Mouse (Mus musculus): ENCODE results near the gene March10. TPM values are rescaled to one million over a fixed set of nuclear protein-coding genes. Genes with fewer than 3 reads are reported as not detected.
A peak's percentile ranks its signal among the peaks of the same experiment; 100 is the strongest.

March10 gene
- polyA plus RNA-seq, 1 experiment from 2014 or later: not detected

DNA sequence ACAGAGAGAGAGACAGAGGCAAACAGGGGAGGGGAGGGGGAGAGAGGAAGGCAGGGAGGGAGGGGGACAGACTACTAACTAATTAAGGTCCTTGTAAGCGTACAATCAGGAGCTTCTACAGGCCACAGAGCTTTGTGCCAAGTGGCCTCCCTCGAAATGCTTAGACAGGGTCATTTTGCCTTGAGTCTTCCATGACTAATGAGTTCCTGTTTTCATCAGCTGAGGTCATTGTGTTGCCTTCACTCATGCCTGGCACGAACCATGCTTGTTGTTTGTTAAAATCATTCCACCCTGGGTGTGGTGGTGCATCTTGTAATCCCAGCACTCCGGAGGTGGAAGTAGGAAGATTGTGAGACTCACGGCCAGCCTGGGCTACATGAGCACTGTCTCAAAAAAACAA lies 3.4 kb upstream of the March10 start:
- no peak overlapping the region for H3K27ac ChIP-seq
- no peak for ATAC-seq (ENCODE audit: low FRiP score)
- no peak overlapping the region for H3K4me2 ChIP-seq
- no peak overlapping the region for H3K4me3 ChIP-seq (replicated peaks)
- 37% methylated on average over 5 of the region's 5 CpGs for WGBS
- H3K9me3 ChIP-seq: no peaks in the 10 kb centered on the region
- no peak overlapping the region for H3K9ac ChIP-seq
- no peaks in the 10 kb centered on the region for H3K36me3 ChIP-seq (replicated peaks)
- H3K27me3 ChIP-seq: no peaks in the 10 kb centered on the region; the same call in 1 of the 2 replicates
- peaks cover 26% of the 10 kb centered on the region for H3K4me1 ChIP-seq

DNA sequence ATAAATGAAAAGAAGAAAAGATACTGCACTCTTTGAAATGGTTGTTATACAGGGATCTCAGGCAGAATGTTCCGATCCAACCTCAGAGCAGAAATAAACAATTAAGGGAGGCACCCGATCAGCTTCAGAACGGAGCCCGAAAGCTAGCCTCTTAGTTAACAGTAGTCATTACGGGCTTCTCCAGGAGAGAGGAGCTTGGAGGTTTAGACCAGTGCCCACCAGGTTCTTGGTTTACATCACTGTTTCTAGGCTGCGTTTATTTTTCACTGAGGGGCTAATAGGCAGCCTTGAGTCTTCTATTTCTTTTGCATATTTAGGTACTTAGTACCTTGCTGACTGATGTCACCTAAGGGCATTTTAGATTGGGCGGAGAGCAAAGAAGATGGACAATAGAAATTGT lies 506 bp upstream of the March10 start:
- H3K27me3 ChIP-seq: no peaks in the 10 kb centered on the region; the same call in 1 of the 2 replicates
- peak overlapping the region; percentile 65 for H3K27ac ChIP-seq
- H3K9ac ChIP-seq: peak overlapping the region; percentile 61; the same call in 1 of the 2 replicates
- WGBS: 48% methylated on average over 7 of the region's 7 CpGs
- peaks cover 26% of the 10 kb centered on the region for H3K4me1 ChIP-seq
- peak overlapping the region; percentile 90 for H3K4me2 ChIP-seq
- ATAC-seq (ENCODE audit: low FRiP score): 0 out of 2 replicates have a peak, but pooled peaks have one; percentile 36
- H3K4me3 ChIP-seq (replicated peaks): peak overlapping the region; percentile 56
- H3K9me3 ChIP-seq: no peaks in the 10 kb centered on the region
- no peaks in the 10 kb centered on the region for H3K36me3 ChIP-seq (replicated peaks)

DNA sequence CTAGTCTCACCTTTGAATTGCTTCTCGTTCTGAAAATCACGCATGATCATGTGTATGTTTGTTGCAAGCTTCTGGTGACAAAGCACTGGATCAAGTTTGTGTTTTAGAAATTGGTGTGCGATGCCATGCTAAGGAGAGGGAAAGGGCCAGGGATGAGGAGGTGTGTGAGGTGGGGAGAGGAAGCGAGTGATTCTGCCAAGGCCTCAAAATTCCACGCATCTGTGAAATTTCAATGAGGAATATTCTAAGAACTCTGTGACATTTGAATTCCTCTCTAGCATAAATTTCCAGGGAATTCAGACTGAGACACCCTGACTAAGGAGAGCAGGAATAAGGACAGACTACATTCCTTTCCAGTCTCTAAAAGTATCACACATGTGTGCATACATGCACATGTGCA lies 1.4 kb downstream of the March10 start:
- Histone ChIP-seq H3K9ac (no peak overlapping the region), H3K27ac (no peak overlapping the region), H3K27me3 (no peaks in the 10 kb centered on the region; the same call in 1 of the 2 replicates), H3K9me3 (no peaks in the 10 kb centered on the region), H3K36me3 (replicated peaks) (no peaks in the 10 kb centered on the region), H3K4me3 (replicated peaks) (no peak overlapping the region), H3K4me1 (peaks cover 31% of the 10 kb centered on the region), H3K4me2 (no peak overlapping the region)
- 90% methylated on average over 5 of the region's 5 CpGs for WGBS
- ATAC-seq (ENCODE audit: low FRiP score): no peak

DNA sequence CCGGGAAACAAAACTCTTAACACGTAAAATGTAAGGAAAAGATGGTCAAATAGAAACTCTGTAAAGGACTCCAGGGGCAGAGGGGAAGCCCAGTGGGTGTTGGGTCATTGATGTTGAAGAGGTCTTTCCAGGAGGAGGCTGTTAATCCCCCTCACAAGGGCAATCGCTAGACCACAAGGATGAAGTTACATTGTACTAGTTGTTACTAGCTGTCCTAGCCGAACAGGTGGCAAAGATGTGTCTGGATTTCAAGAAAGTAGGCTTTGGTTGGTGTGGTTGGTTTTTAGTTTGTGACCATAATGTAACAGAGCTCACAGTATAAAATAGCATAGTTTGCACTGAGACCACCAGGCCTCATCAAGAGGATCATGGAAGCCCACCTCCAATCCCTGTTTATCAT lies 3.5 kb downstream of the March10 start:
- H3K36me3 ChIP-seq (replicated peaks): no peaks in the 10 kb centered on the region
- 91% methylated on average over 4 of the region's 4 CpGs for WGBS
- no peak overlapping the region for H3K4me2 ChIP-seq
- H3K27ac ChIP-seq: no peak overlapping the region
- peaks cover 25% of the 10 kb centered on the region for H3K4me1 ChIP-seq
- H3K9ac ChIP-seq: no peak overlapping the region
- no peaks in the 10 kb centered on the region; the same call in 1 of the 2 replicates for H3K27me3 ChIP-seq
- no peak overlapping the region for H3K4me3 ChIP-seq (replicated peaks)
- ATAC-seq (ENCODE audit: low FRiP score): no peak
- H3K9me3 ChIP-seq: no peaks in the 10 kb centered on the region

DNA sequence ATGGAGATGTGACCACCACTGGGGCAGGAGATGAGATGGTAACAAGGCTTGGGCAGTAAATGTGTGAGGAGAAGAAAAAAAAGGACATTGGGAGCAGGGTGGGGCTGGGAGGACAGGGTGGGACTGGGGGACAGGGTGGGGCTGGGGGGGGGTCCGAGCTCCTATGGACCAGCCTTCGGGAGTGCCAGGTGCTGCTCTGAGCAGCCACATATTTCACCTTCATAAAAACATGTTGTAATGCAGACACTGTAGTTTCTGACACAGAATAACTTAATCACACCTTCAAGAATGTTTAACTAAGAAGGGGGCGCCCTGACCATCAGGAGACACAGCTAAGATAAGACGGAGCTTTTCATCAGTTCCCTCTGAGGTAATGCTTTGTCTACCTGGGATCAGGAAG lies 4.0 kb downstream of the March10 start:
- no peak overlapping the region for H3K27ac ChIP-seq

DNA sequence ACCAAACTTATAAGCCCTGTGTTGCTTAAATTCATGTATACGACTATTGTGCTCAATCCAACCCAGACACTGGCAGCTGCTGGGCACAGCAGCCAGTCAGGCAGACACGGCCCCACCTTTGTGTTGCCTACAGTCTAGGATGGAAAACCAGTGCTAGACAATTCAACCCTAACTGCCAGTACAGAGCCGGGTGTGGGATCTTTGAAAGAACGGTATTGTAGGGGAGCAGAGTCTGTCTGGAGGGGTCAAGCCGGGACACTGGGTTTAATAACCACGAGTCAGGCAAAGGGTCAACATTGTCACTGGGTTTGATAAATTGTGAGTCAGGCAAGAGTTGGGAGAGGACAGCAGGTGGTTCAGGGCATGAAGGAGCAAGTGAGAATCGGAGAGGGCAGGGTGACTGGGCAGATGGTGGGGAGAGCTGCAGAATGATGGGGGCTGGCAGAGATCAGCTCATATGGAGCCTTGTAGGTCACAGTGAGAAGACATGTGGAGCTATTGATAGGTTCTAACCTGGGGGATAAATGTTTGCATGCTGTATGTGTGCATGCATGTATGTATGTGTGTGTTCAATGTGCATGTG lies 4.9 kb downstream of the March10 start:
- Histone ChIP-seq H3K9ac (no peak overlapping the region), H3K4me2 (no peak overlapping the region), H3K27ac (0 out of 2 replicates have a peak overlapping the region, but pooled peaks have one; percentile 13), H3K9me3 (no peaks in the 10 kb centered on the region), H3K4me3 (replicated peaks) (no peak overlapping the region), H3K36me3 (replicated peaks) (no peaks in the 10 kb centered on the region), H3K27me3 (no peaks in the 10 kb centered on the region; the same call in 1 of the 2 replicates), H3K4me1 (peaks cover 16% of the 10 kb centered on the region)
- WGBS: 64% methylated on average over 7 of the region's 7 CpGs
- no peak for ATAC-seq (ENCODE audit: low FRiP score)

More for the DNA sequence above, 4.0 kb downstream of the March10 start:
- no peak overlapping the region for H3K9ac ChIP-seq
- H3K27me3 ChIP-seq: no peaks in the 10 kb centered on the region; the same call in 1 of the 2 replicates
- peaks cover 23% of the 10 kb centered on the region for H3K4me1 ChIP-seq
- WGBS: 83% methylated on average over 4 of the region's 4 CpGs
- H3K9me3 ChIP-seq: no peaks in the 10 kb centered on the region
- H3K4me2 ChIP-seq: no peak overlapping the region
- ATAC-seq (ENCODE audit: low FRiP score): no peak
- no peak overlapping the region for H3K4me3 ChIP-seq (replicated peaks)
- no peaks in the 10 kb centered on the region for H3K36me3 ChIP-seq (replicated peaks)

DNA sequence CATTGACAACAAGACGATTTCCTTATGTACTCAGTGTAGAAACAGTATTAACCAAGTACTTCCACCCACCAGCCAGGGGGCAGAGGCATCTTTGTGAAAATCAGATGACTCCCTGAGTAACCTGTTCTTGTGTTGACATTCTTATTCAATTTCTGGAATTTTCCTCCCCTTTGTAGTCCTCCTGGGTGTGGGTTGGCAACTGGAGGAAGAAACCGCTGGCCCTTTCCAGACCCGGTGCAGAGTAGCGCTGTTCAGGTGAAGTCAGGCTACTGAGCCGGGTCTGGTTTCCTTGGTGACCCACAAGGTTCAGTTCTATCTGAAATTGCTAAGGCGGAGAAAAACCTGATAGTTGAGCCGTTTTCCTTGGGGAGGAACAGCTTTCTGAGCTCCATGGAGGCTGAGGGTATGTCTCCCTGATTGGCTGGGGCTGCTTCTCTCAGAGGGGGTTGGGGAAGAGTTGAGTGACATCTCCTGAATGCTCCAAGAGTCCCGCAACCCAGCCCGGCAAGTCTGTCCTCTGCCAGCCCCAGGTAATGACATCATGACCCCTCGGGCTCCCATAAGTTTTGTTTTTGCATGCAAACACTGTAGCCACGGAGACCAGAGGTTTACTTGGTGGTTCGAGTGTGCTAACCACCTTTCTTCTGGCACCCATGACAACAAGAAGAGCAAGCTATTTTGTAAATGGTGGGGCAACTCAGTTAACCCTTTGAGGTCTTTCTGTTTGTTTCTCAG lies 6.8 kb downstream of the March10 start:
- Histone ChIP-seq H3K36me3 (replicated peaks) (no peaks in the 10 kb centered on the region), H3K4me3 (replicated peaks) (no peak overlapping the region), H3K4me2 (no peak overlapping the region), H3K4me1 (peaks cover 10% of the 10 kb centered on the region), H3K27ac (no peak overlapping the region), H3K27me3 (no peaks in the 10 kb centered on the region), H3K9ac (no peak overlapping the region), H3K9me3 (no peaks in the 10 kb centered on the region)
- WGBS: 79% methylated on average over 12 of the region's 12 CpGs
- no peak for ATAC-seq (ENCODE audit: low FRiP score)

DNA sequence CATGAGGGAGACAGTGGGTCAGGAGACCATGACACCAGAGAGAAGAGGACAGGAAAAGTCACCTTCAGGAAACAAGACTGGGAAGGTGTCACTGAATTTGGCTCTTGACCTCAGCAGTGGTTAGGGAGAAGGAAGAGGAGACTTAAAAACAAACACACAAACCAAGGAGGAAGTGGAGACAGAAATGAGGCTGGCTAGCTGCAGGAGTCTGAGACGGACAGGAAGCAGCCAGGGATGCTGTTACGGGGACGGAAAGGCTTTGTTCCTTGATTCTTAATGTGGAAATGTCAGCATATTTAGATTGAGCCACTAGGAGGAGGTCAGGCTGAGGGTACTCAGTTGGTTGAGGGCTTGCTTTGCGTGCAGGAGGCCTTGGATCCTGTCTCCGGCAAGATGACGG lies 8.9 kb downstream of the March10 start:
- no peaks in the 10 kb centered on the region for H3K36me3 ChIP-seq (replicated peaks)
- no peak for ATAC-seq (ENCODE audit: low FRiP score)
- H3K9ac ChIP-seq: no peak overlapping the region
- no peaks in the 10 kb centered on the region for H3K27me3 ChIP-seq
- no peak overlapping the region for H3K4me2 ChIP-seq
- no peaks in the 10 kb centered on the region for H3K9me3 ChIP-seq
- H3K27ac ChIP-seq: no peak overlapping the region
- H3K4me1 ChIP-seq: peaks cover 6% of the 10 kb centered on the region
- WGBS: 81% methylated on average over 6 of the region's 6 CpGs
- no peak overlapping the region for H3K4me3 ChIP-seq (replicated peaks)

DNA sequence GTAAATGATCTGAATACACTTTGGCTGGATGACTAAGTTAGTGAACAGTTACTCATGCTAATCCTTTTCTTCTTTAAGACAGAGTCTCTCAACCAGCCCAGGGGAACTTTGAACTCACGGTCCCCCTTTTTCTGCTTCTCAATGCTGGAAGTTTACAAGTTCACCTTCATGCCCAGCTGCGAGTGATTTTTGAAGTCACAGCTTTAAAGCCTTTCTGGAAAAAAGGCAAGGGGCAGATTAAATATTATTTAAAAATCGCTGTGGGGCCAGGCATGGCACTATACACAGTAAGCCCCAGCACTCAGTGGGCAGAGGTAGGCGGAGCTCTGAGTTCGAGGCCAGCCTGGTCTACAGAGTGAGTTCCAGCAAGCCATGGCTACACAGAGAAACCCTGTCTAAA lies 10.3 kb downstream of the March10 start:
- Histone ChIP-seq H3K9ac (no peak overlapping the region), H3K27me3 (no peaks in the 10 kb centered on the region), H3K4me1 (no peaks in the 10 kb centered on the region), H3K4me3 (replicated peaks) (no peak overlapping the region), H3K4me2 (no peak overlapping the region), H3K27ac (no peak overlapping the region), H3K9me3 (no peaks in the 10 kb centered on the region), H3K36me3 (replicated peaks) (no peaks in the 10 kb centered on the region)
- 90% methylated on average over 5 of the region's 5 CpGs for WGBS
- no peak for ATAC-seq (ENCODE audit: low FRiP score)

DNA sequence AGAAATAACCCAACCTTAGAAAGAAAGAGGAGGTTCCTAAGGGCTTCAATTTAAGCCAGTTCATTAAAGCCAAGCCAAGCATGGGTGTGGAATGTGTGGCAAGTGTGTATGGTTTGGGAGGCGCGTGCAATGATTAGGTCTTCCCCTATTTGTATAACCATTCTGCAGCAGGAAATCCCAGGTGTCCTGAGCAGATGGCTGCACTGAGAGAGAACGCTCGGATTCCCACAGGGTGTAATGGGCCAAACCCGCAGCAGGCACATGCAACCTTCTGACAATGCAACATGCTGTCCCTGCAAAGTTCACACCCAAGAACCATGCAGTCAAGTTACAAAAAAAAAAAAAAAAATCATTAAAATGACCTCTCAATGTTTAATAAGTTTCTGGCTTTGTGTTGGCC lies 10.8 kb downstream of the March10 start:
- no peaks in the 10 kb centered on the region for H3K36me3 ChIP-seq (replicated peaks)
- H3K4me3 ChIP-seq (replicated peaks): no peak overlapping the region

DNA sequence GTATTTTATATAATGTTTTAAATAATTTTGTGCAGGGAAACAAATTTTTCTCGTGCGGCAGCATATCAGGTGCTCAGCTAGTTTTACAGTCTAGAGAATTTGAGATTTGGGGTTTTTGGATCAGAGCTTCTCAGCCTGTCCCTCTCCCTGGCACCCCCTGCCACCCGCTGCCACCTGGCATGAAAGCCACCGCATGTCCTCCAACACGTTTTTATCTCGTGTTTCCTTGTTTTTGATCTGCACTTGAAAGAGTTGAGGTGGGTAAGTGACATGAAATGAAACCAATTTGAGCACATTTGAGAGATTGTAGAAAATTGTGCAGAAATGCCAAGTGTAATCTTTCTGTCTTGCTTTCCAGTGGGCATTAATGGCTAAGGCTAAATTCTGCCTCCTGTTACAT lies 11.6 kb downstream of the March10 start:
- H3K27ac ChIP-seq: no peak overlapping the region
- no peaks in the 10 kb centered on the region for H3K4me1 ChIP-seq
- H3K4me3 ChIP-seq (replicated peaks): no peak overlapping the region
- no peaks in the 10 kb centered on the region for H3K27me3 ChIP-seq
- H3K36me3 ChIP-seq (replicated peaks): no peaks in the 10 kb centered on the region
- H3K9ac ChIP-seq: no peak overlapping the region
- no peak overlapping the region for H3K4me2 ChIP-seq
- H3K9me3 ChIP-seq: no peaks in the 10 kb centered on the region
- ATAC-seq (ENCODE audit: low FRiP score): no peak
- 79% methylated on average over 6 of the region's 6 CpGs for WGBS

More for the DNA sequence above, 10.8 kb downstream of the March10 start:
- no peak overlapping the region for H3K4me2 ChIP-seq
- ATAC-seq (ENCODE audit: low FRiP score): peak; percentile 4; the same call in 1 of the 2 replicates
- H3K9ac ChIP-seq: no peak overlapping the region
- H3K4me1 ChIP-seq: no peaks in the 10 kb centered on the region
- no peaks in the 10 kb centered on the region for H3K9me3 ChIP-seq
- no peak overlapping the region for H3K27ac ChIP-seq
- H3K27me3 ChIP-seq: no peaks in the 10 kb centered on the region
- 76% methylated on average over 5 of the region's 5 CpGs for WGBS

DNA sequence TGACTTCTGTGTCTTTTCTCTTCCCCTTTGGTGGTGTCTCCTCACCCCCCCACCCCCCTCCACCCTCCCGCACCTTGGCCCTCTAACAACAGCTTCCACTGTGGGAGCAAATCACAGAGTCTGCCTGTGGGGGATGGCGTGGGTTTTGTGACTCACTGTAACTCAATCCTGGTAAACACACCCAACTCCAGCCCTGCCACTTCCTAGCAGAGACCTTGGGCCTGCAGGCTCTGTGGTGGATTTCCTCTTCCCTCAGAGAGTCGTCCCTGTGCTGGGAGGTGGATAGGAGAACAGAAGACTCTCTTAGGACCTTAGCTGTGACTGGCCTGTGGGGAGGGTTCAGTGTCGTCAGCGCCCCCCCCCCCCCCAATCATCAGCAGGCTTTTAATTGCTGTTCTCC lies 13.0 kb downstream of the March10 start:
- Histone ChIP-seq H3K9me3 (no peaks in the 10 kb centered on the region), H3K9ac (no peak overlapping the region), H3K36me3 (replicated peaks) (no peaks in the 10 kb centered on the region), H3K4me3 (replicated peaks) (no peak overlapping the region), H3K27ac (no peak overlapping the region), H3K4me2 (no peak overlapping the region), H3K4me1 (no peaks in the 10 kb centered on the region), H3K27me3 (no peaks in the 10 kb centered on the region)
- WGBS: 77% methylated on average over 5 of the region's 5 CpGs
- no peak for ATAC-seq (ENCODE audit: low FRiP score)

DNA sequence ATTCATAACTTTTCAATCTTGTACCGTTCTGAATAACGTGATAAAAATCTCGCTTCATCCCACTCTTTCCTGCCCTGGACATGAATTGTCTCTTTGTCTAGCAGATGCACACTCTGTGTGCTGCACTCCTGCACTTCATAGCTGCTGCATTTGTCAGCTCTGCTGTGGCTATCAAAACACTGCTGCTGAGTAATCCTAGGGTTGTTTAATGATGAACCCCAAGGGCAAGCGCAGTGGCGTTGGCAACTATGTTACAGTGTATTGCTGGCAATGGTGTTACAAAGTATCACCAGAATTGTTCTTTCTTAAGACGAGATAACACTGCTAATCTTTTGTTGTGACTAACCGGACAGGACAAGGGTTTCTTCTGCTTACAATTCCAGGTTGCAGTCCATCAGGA lies 16.7 kb downstream of the March10 start:
- Histone ChIP-seq H3K4me2 (no peak overlapping the region), H3K36me3 (replicated peaks) (no peaks in the 10 kb centered on the region), H3K27me3 (no peaks in the 10 kb centered on the region), H3K27ac (no peak overlapping the region), H3K4me3 (replicated peaks) (no peak overlapping the region), H3K4me1 (0 out of 2 replicates have a peak, but pooled peaks cover under 1% of the 10 kb centered on the region), H3K9ac (no peak overlapping the region), H3K9me3 (no peaks in the 10 kb centered on the region)
- WGBS: 84% methylated on average over 7 of the region's 7 CpGs
- ATAC-seq (ENCODE audit: low FRiP score): no peak
